ENCODE assay signal across 14 mouse cellular contexts in the genomic region with DNA sequence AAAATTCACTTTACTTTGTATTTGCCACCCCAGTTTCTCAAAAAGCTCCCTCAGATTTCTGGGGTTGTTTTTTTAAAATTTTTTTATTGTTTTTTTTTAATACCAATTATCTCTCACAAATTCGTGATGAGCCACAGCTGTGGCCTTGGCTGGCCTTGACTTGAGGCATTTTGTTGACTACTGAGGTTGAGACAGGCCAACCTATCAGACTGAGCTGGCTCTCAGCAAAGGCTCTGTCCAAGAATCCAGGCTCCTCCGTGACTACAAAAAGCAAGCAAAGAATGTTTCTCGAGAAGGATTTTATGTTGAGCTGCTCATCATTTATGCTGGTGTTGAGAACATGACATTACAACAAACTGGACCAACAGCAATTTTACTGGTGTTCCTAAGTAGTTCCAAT.
DNase-seq lines count a peak whose midpoint lies in the region; ATAC-seq and TF ChIP-seq lines count a peak whose summit lies in the region.
"Had no signal": no experiment of that assay in that cellular context is flagged by ENCODE, and none has a peak within 500 bp of the region (broad histone marks: within the 10 kb centered on the region; RNA-seq: fewer than 3 reads in every experiment).

No protein-coding gene starts in this region.

- intact Hi-C loops in left cerebral cortex, adult 2 months (cut with DNase I): no loop called here

- TF ChIP-seq CTCF in kidney, adult 2 months (conservative IDR thresholded peaks at IDR 0.05; ENCODE audit: insufficient read depth, insufficient read length, low read depth, low read length): no peak
- no peak for TF ChIP-seq CTCF in lung, postnatal 0 days (IDR thresholded peaks at IDR 0.05)
- TF ChIP-seq CTCF in left cerebral cortex, adult 2 months (IDR thresholded peaks at IDR 0.05): no peak

- 0 out of 2 replicates have a peak, but pooled peaks have one; percentile 31 for TF ChIP-seq EP300 in lung, postnatal 0 days (IDR thresholded peaks at IDR 0.05)

- H3K9ac ChIP-seq in kidney, embryonic 14.5 days (ENCODE audit: low read depth, low read length): no peak overlapping the region
- no peak overlapping the region for H3K9ac ChIP-seq in lung, postnatal 0 days (replicated peaks; ENCODE audit: low read depth)
- H3K9ac ChIP-seq: limb, embryonic 12.5 days; midbrain, embryonic 15.5 days; neural tube, embryonic 12.5 days had no signal

- H3K9me3 ChIP-seq in kidney, embryonic 14.5 days (ENCODE audit: control insufficient read depth, low read length): no peaks in the 10 kb centered on the region
- H3K9me3 ChIP-seq in lung, postnatal 0 days (ENCODE audit: low read length): no peaks in the 10 kb centered on the region
- H3K9me3 ChIP-seq: limb, embryonic 12.5 days; midbrain, embryonic 15.5 days; neural tube, embryonic 12.5 days had no signal

- no peaks in the 10 kb centered on the region for H3K27me3 ChIP-seq in kidney, adult 2 months (replicated peaks; ENCODE audit: control insufficient read depth, insufficient read depth, low read length)
- H3K27me3 ChIP-seq in kidney, embryonic 14.5 days (ENCODE audit: control insufficient read depth, insufficient read depth, low read length): no peaks in the 10 kb centered on the region
- H3K27me3 ChIP-seq in lung, postnatal 0 days (replicated peaks; ENCODE audit: insufficient read depth, low read length): no peaks in the 10 kb centered on the region
- H3K27me3 ChIP-seq: limb, embryonic 12.5 days; midbrain, embryonic 15.5 days; neural tube, embryonic 12.5 days had no signal

- H3K4me1 ChIP-seq in kidney, adult 2 months (ENCODE audit: control insufficient read depth, insufficient read depth, low read length): no peaks in the 10 kb centered on the region
- no peaks in the 10 kb centered on the region for H3K4me1 ChIP-seq in kidney, embryonic 14.5 days (ENCODE audit: control insufficient read depth, insufficient read depth, low read length)
- H3K4me1 ChIP-seq in lung, postnatal 0 days (ENCODE audit: insufficient read depth, low read depth, low read length): peaks cover 4% of the 10 kb centered on the region; the same call in 1 of the 2 replicates
- H3K4me1 ChIP-seq: midbrain, embryonic 15.5 days; neural tube, embryonic 12.5 days had no signal

- H3K4me3 ChIP-seq in kidney, adult 2 months (ENCODE audit: insufficient read depth, low read depth, low read length): no peak overlapping the region
- H3K4me3 ChIP-seq in kidney, embryonic 14.5 days (ENCODE audit: low read length): no peak overlapping the region
- no peak overlapping the region for H3K4me3 ChIP-seq in lung, postnatal 0 days (ENCODE audit: low read depth, low read length)
- H3K4me3 ChIP-seq in left cerebral cortex, adult 2 months: no peak overlapping the region
- H3K4me3 ChIP-seq: erythroblast, embryonic 14.5 days; limb, embryonic 12.5 days; midbrain, embryonic 15.5 days; neural tube, embryonic 12.5 days had no signal

- no peak for TF ChIP-seq POLR2A in kidney, adult 2 months (IDR thresholded peaks at IDR 0.05; ENCODE audit: low read depth, low read length)

- no peaks in the 10 kb centered on the region for H3K36me3 ChIP-seq in kidney, adult 2 months (ENCODE audit: control insufficient read depth, insufficient read depth, low read length)
- no peaks in the 10 kb centered on the region for H3K36me3 ChIP-seq in kidney, embryonic 14.5 days (ENCODE audit: control insufficient read depth, insufficient read depth, low read length)
- no peaks in the 10 kb centered on the region for H3K36me3 ChIP-seq in lung, postnatal 0 days (ENCODE audit: insufficient read depth, low read length)
- H3K36me3 ChIP-seq: limb, embryonic 12.5 days; midbrain, embryonic 15.5 days; neural tube, embryonic 12.5 days had no signal

- ATAC-seq in kidney, embryonic 14.5 days (ENCODE audit: low FRiP score, low TSS enrichment): no peak
- ATAC-seq in lung, postnatal 0 days: peak; percentile 70
- ATAC-seq: midbrain, embryonic 15.5 days had no signal

- 69% methylated on average over 3 of the region's 3 CpGs for WGBS in kidney, adult 2 months
- 65% methylated on average over 3 of the region's 3 CpGs for WGBS in kidney, embryonic 14.5 days
- 46% methylated on average over 3 of the region's 3 CpGs for WGBS in lung, postnatal 0 days

- DNase-seq in adrenal gland, adult 2 months: peak; percentile 28
- no peak for DNase-seq in adrenal gland, adult 18-20 months (ENCODE audit: low spot score in 2 of 2)
- peak; percentile 27 for DNase-seq in kidney, adult 2 months
- DNase-seq in kidney, adult 9 months: peak; percentile 6
- peak; percentile 57 for DNase-seq in lung, postnatal 0 days (ENCODE audit: low spot score)
- no peak for DNase-seq in left cerebral cortex, adult 2 months (ENCODE audit: extremely low spot score in 1 of 2, low spot score in 2 of 2)
- no peak for DNase-seq in cerebellum, adult 11 months
- DNase-seq: cerebellum, adult 8-10 months; embryo, embryonic 11 days had no signal

- no peak overlapping the region for H3K4me2 ChIP-seq in kidney, embryonic 14.5 days (replicated peaks; ENCODE audit: low read depth, low read length)
- no peak overlapping the region for H3K4me2 ChIP-seq in lung, postnatal 0 days (replicated peaks; ENCODE audit: low read depth, low read length)
- H3K4me2 ChIP-seq: limb, embryonic 12.5 days; midbrain, embryonic 15.5 days; neural tube, embryonic 12.5 days had no signal

- H3K27ac ChIP-seq in kidney, adult 2 months (ENCODE audit: insufficient read depth, low read depth, low read length): no peak overlapping the region
- H3K27ac ChIP-seq in kidney, embryonic 14.5 days (ENCODE audit: low read depth, low read length): no peak overlapping the region
- 0 out of 2 replicates have a peak overlapping the region, but pooled peaks have one; percentile 38 for H3K27ac ChIP-seq in lung, postnatal 0 days (ENCODE audit: low read length)
- no peak overlapping the region for H3K27ac ChIP-seq in left cerebral cortex, adult 2 months
- H3K27ac ChIP-seq: limb, embryonic 12.5 days; midbrain, embryonic 15.5 days; neural tube, embryonic 12.5 days had no signal

Comparison
In these comparisons a context has a peak if more than half of its experiments do, and no peak if none do; other contexts are left out.
1. DNase-seq: peak in adrenal gland, adult 2 months (single experiment), kidney, adult 2 months (single experiment), kidney, adult 9 months (single experiment) and lung, postnatal 0 days (single experiment); none in adrenal gland, adult 18-20 months (0 of 2), left cerebral cortex, adult 2 months (0 of 2) and cerebellum, adult 11 months (single experiment).